Mouse (Mus musculus) neural tube, embryonic 13.5 days (tissue): ENCODE data around the gene Hcn2. TPM values are rescaled to one million over a fixed set of nuclear protein-coding genes. Genes with fewer than 3 reads are reported as not detected.

Experiments
- polyA plus RNA-seq: library from polyadenylated mRNA; unstranded; fragments of >200 nt; fragmentation: Nextera tagmentation; extraction: Ambion mirVana; gene quantifications from 2 replicates; pipeline ENCODE4 v1.2.1, GENCODE M21; 2015

Hcn2 gene
- polyA plus RNA-seq, 1 experiment from 2014 or later: 0.78 TPM

Other genes starting within 250 kb of the Hcn2 start
- gene Vmn2r83, start 247.9 kb upstream of the Hcn2 start, polyA plus RNA-seq: not detected in 2 replicates
- gene Plpp2, start 182.8 kb upstream of the Hcn2 start, polyA plus RNA-seq: 15.4 and 17.5 TPM in 2 replicates
- 58.8 and 59.5 TPM in 2 replicates for gene Mier2, start 161.4 kb upstream of the Hcn2 start, polyA plus RNA-seq
- gene Theg, start 129.3 kb upstream of the Hcn2 start, polyA plus RNA-seq: not detected in 2 replicates
- gene C2cd4c, start 102.6 kb upstream of the Hcn2 start, polyA plus RNA-seq: 0.11 and 0.17 TPM in 2 replicates
- 34.5 and 39.0 TPM in 2 replicates for gene Shc2, start 78.7 kb upstream of the Hcn2 start, polyA plus RNA-seq
- gene Odf3l2, start 70.9 kb upstream of the Hcn2 start, polyA plus RNA-seq: not detected in 2 replicates
- gene Madcam1, start 52.1 kb upstream of the Hcn2 start, polyA plus RNA-seq: 0.62 and 1.1 TPM in 2 replicates
- gene Tpgs1, start 47.3 kb upstream of the Hcn2 start, polyA plus RNA-seq: 82.3 and 90.2 TPM in 2 replicates
- gene Cdc34, start 34.4 kb upstream of the Hcn2 start, polyA plus RNA-seq: 98.3 and 98.7 TPM in 2 replicates
- gene Gzmm, start 27.6 kb upstream of the Hcn2 start, polyA plus RNA-seq: 0.69 and 1.5 TPM in 2 replicates
- gene Bsg, start 12.1 kb upstream of the Hcn2 start, polyA plus RNA-seq: 750 and 762 TPM in 2 replicates
- 40.7 and 41.2 TPM in 2 replicates for gene Polrmt, start 29.9 kb downstream of the Hcn2 start, polyA plus RNA-seq
- 1.7 and 2.7 TPM in 2 replicates for gene Fgf22, start 38.4 kb downstream of the Hcn2 start, polyA plus RNA-seq
- gene Rnf126, start 50.3 kb downstream of the Hcn2 start, polyA plus RNA-seq: 96.2 and 98.5 TPM in 2 replicates
- 1.9 and 2.8 TPM in 2 replicates for gene Fstl3, start 60.6 kb downstream of the Hcn2 start, polyA plus RNA-seq
- gene Prss57, start 74.3 kb downstream of the Hcn2 start, polyA plus RNA-seq: 0.07 and 0.69 TPM in 2 replicates
- 214 and 231 TPM in 2 replicates for gene Palm, start 76.9 kb downstream of the Hcn2 start, polyA plus RNA-seq
- gene Misp, start 104.4 kb downstream of the Hcn2 start, polyA plus RNA-seq: 2.1 and 2.5 TPM in 2 replicates
- gene Ptbp1, start 137.8 kb downstream of the Hcn2 start, polyA plus RNA-seq: 87.9 and 114 TPM in 2 replicates
- gene Prtn3, start 157.8 kb downstream of the Hcn2 start, polyA plus RNA-seq: 14.3 and 14.7 TPM in 2 replicates
- gene Plppr3, start 158.0 kb downstream of the Hcn2 start, polyA plus RNA-seq: 343 and 361 TPM in 2 replicates
- 0.67 TPM in 1 of 2 replicates, not detected in the other for gene Elane, start 169.6 kb downstream of the Hcn2 start, polyA plus RNA-seq
- not detected in 2 replicates for gene Cfd, start 174.2 kb downstream of the Hcn2 start, polyA plus RNA-seq
- 47.4 and 49.0 TPM in 2 replicates for gene Med16, start 192.3 kb downstream of the Hcn2 start, polyA plus RNA-seq
- 40.5 and 48.8 TPM in 2 replicates for gene Gm26602, start 194.2 kb downstream of the Hcn2 start, polyA plus RNA-seq
- 2.1 and 2.4 TPM in 2 replicates for gene Kiss1r, start 200.3 kb downstream of the Hcn2 start, polyA plus RNA-seq
- gene R3hdm4, start 204.6 kb downstream of the Hcn2 start, polyA plus RNA-seq: 237 and 249 TPM in 2 replicates
- gene Arid3a, start 210.4 kb downstream of the Hcn2 start, polyA plus RNA-seq: 3.4 and 5.4 TPM in 2 replicates
- gene Wdr18, start 243.5 kb downstream of the Hcn2 start, polyA plus RNA-seq: 67.0 and 85.7 TPM in 2 replicates